Mouse (Mus musculus): Measurements from ENCODE around the gene Eps15l1.

DNA sequence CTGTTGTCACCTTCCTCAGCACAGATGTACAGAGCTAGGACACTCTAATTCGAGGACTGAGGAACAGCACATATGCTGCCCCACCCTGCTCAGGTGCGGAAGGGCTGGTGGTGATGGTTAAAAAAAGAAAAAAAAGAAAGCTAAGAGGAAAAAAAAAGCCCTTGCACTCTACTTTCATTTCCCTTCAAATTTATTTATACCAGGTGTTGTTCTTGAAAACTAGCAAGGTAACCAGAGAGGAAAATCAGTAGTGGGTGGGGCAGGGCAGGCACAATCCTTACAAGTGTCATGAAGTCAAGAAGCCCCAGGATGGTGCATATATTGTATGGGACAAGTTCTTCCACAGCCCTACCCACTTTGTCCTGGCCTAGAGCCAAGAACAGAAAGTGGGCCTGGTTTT is 56.2 kb downstream of the Eps15l1 start:
- TF ChIP-seq POLR2A (IDR thresholded peaks at IDR 0.05; ENCODE audit: control insufficient read depth, low read depth, low read length) (no peak), CTCF (IDR thresholded peaks at IDR 0.05; ENCODE audit: control insufficient read depth, insufficient read depth, insufficient replicate concordance, low read depth, low read length) (no peak)

All from testis, adult 2 months (tissue).